Mouse (Mus musculus) erythroblast, embryonic 14.5 days (primary cell): Measurements from ENCODE around the gene Gm960.

Experiments
- GATA1 ChIP-seq: IDR thresholded peaks from 2 replicates; pipeline ENCODE4 v1.6.1; 2012; ENCODE audit warnings: low read length, inconsistent platforms, mixed read lengths
- TAL1 ChIP-seq: IDR thresholded peaks from 3 replicates; pipeline ENCODE4 v1.6.1; 2012; ENCODE audit warnings: low read length, inconsistent platforms, mixed read lengths

GRCm38 (mm10) chr19:4711601-4712155, 13.2 kb upstream of the Gm960 start:
- no peak for TF ChIP-seq GATA1
- TF ChIP-seq TAL1: no peak
